Mouse (Mus musculus): ENCODE measurements at regions not wholly inside any gene's neighbourhood (a gene's known extent, or its start where the extent isn't known, plus 50 kb on each side); places are given as distances from the start of the nearest gene placed in this dataset.
A peak's percentile ranks its signal among the peaks of the same experiment; 100 is the strongest.

- DNase-seq: no peak
These were observed 107.5 kb downstream of the Gm45692 start for GRCm38 (mm10) chr8:26226612-26227528.

GRCm38 (mm10) chr8:26227529-26227895 is 108.2 kb downstream of the Gm45692 start:
- no peak for DNase-seq

- DNase-seq: peak; percentile 4
These were observed 110.2 kb downstream of the Gm45692 start for GRCm38 (mm10) chr8:26229548-26229947.

GRCm38 (mm10) chr8:26239075-26239474 is 119.7 kb downstream of the Gm45692 start:
- no peak for DNase-seq

- no peak for DNase-seq
These were observed 120.3 kb downstream of the Gm45692 start for GRCm38 (mm10) chr8:26239604-26240003.

GRCm38 (mm10) chr8:26243743-26244142 is 124.4 kb downstream of the Gm45692 start:
- no peak for DNase-seq

- no peak for DNase-seq
These were observed 125.0 kb downstream of the Gm45692 start for GRCm38 (mm10) chr8:26244308-26244707.

- DNase-seq: no peak
These were observed 135.9 kb downstream of the Gm45692 start for GRCm38 (mm10) chr8:26255191-26255669.

- DNase-seq: no peak
These were observed 141.0 kb downstream of the Gm45692 start for GRCm38 (mm10) chr8:26260294-26260693.

GRCm38 (mm10) chr8:26262536-26262935 is 143.2 kb downstream of the Gm45692 start:
- no peak for DNase-seq

GRCm38 (mm10) chr8:26264869-26265321 is 145.6 kb downstream of the Gm45692 start:
- no peak for DNase-seq

GRCm38 (mm10) chr8:26265366-26265765 is 146.0 kb downstream of the Gm45692 start:
- no peak for DNase-seq

GRCm38 (mm10) chr8:26266384-26266783 is 147.1 kb downstream of the Gm45692 start:
- DNase-seq: no peak

- DNase-seq: no peak
These were observed 148.2 kb downstream of the Gm45692 start for GRCm38 (mm10) chr8:26267569-26267968.

GRCm38 (mm10) chr8:26268751-26269415 is 149.5 kb downstream of the Gm45692 start:
- no peak for DNase-seq

- DNase-seq: peak; percentile 12
These were observed 152.8 kb downstream of the Gm45692 start for GRCm38 (mm10) chr8:26272110-26272509.

- no peak for DNase-seq
These were observed 153.5 kb downstream of the Gm45692 start for GRCm38 (mm10) chr8:26272675-26273414.

- DNase-seq: peak; percentile 7
These were observed 154.1 kb downstream of the Gm45692 start for GRCm38 (mm10) chr8:26273415-26273760.

GRCm38 (mm10) chr8:26273792-26274191 is 154.5 kb downstream of the Gm45692 start:
- no peak for DNase-seq

GRCm38 (mm10) chr8:26274481-26274880 is 155.1 kb downstream of the Gm45692 start:
- DNase-seq: no peak

- DNase-seq: no peak
These were observed 163.0 kb downstream of the Gm45692 start for GRCm38 (mm10) chr8:26282156-26282935.

GRCm38 (mm10) chr8:26283957-26284356 is 164.6 kb downstream of the Gm45692 start:
- DNase-seq: no peak
